Mouse (Mus musculus) cortical plate, adult 2 months (tissue): ENCODE data around the gene Slit3.

Experiments used
- CTCF ChIP-seq: fragments of 200-500 bp; IDR thresholded peaks from 2 replicates; pipeline ENCODE4 v1.5.1; 2011; ENCODE audit warnings: mild to moderate bottlenecking, control low read depth, low read length; ENCODE audit not compliant: insufficient read depth; ENCODE audit errors: extremely low read depth
- POLR2A ChIP-seq: fragments of 200-500 bp; IDR thresholded peaks from 2 replicates; pipeline ENCODE4 v1.6.1; 2011; ENCODE audit warnings: mild to moderate bottlenecking, low read length, control low read depth; ENCODE audit not compliant: insufficient read depth; ENCODE audit errors: extremely low read depth

- no peak for TF ChIP-seq CTCF
- TF ChIP-seq POLR2A = no peak
Measured at GRCm38 (mm10) chr11:35481611-35482363, 360.8 kb downstream of the Slit3 start.
